Mouse (Mus musculus) forelimb bud, embryonic 11.5 days (tissue): ENCODE measurements around the gene Car5b.

Source experiments
- DNase-seq: peaks from one replicate; pipeline ENCODE4 v3.0.0-alpha.2; 2012; ENCODE audit warnings: low read depth, low spot score

Gene Car5b

GRCm38 (mm10) chrX:164027607-164028289, at the start of gene Car5b:
Gene Car5b (minus strand): TSS chrX:164027997.
- peak; percentile 84 for DNase-seq

DNA sequence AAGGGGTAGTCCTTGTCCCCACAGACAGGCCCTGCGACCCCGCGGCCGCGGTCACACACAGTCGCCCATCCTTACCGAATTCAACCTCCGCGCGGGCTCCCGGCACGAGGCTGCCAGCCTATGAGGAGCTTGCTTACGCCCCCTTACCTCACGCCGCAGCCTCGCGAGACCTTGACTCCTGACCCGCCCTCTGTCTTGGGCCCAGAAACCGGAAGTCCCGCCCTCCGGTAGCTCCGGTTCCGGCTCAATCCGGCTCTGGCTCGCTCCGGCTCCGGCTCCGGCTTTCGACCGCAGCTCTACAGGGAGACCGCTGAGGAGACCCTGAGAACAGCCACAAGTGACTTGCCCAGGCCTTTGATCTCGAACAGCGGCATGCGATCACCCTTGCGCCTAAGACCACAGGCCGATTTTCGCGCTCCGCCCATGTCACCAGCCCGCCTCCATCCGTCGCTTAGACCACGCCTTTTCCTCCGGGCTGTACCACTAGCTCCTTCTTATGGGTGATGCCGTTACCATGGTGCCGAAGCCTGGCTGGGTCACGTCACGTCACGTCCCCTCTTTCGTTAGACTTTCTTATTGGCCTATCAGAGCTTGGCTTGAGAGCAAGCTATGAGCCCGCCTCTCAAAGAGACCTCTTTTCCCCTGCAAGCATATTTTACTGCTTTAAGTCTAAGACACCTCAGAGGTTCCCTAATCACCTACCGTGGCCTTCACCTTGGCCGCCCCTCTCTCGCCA, 48.4 kb upstream of the Car5b start, which contains the start of gene Siah1b:
Gene Siah1b, minus strand, starts transcription at position 454 of the 736 bp plus-strand sequence.
- peak; percentile 92 for DNase-seq

DNA sequence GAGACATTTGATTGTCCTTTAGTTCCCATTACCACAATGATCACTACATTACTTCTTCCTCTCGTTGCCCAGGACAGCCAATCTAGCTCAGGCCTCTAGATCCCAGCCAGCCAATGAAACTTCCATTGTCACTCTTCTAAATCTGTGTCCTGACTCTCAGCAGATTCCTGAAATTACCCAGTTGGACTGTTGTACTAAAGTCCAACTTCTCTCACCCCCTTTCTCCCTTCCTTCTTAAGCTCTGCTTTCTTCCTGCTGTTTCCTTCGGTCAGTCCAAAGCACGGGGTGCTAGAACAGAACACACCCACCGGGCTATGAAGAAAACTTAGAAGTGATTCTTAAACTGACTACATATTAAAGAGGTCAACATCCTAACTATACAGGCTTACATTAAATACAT, 41.2 kb upstream of the Car5b start:
- no peak for DNase-seq

DNA sequence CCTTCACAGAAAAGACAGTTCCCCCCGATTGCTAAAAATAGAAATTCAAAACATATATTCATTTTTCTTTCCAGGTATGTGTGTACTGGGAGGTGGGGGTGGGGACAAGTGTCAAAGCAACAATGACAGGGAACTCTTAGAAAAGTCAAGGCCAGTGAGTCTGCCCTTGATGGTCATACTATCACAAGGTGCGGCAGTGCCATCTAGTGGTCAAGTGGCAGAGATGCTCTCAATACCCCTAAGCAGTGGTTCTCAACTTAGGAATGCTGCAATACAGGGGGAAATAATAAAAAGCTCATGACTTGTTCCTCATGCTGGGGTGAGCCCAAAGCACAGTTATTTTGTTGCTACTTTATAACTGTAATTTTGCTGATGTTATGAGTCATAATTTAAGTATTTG, 38.4 kb upstream of the Car5b start:
- DNase-seq = peak; percentile 76

GRCm38 (mm10) chrX:164059070-164059469, 31.3 kb upstream of the Car5b start:
- DNase-seq = no peak

- DNase-seq = no peak
Observed at GRCm38 (mm10) chrX:164058523-164058922, 30.7 kb upstream of the Car5b start.

DNA sequence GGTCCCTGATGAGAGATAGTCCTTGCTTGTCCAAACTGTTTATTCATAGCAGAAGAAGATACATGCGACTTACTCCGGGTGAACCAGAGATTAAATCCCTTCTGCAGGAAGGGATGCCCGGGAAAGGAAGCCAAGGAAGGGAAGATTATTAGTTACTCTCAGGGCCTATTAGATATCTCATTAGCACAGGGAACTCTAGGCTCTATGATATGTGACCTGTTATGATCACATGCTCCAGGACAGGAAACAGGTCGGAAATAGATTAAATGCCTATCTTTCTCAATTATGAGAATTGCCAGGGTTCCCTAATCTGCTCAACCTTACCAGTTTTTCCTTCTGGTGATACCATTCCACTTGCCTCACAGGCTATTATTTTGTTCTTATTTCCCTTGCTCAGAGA, 27.9 kb upstream of the Car5b start:
- DNase-seq = no peak

DNA sequence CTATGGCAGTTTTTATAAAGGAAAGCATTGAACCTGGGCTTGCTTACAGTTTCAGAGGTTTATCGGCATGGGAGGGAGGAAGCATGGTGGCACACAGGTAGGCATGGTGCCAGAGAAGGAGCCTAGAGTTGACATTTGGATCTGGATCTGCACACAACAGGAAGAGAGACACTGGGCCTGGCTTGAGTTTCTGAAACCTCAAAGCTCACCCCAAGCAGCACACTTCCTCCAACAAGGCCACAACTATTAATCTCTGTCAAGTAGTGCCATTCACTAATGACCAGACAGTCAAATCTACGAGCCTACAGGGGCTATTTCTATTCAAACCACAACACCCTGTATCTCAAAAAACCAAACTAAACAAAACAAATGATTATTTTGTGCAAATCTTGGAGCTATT, 18.9 kb upstream of the Car5b start:
- DNase-seq = no peak

DNA sequence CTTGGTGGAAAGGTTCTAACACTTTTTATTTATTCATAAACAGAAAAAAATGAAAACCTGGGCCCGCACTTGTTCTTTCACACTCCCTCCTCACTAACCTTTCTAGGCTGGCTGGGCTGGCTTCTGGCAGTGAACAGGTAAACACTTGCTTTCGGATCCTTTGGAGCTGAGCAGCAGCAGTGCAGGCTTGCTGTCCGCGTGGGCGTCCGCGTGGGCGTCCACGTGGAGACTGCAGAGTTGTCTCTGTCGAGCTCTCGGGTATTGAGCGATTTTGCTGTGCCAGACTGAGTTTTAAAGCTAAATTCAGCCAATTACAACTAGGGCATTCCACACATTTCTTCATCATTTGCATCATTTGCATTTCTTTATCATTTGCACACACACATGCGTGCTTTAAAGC, 14.3 kb upstream of the Car5b start:
- no peak for DNase-seq

DNA sequence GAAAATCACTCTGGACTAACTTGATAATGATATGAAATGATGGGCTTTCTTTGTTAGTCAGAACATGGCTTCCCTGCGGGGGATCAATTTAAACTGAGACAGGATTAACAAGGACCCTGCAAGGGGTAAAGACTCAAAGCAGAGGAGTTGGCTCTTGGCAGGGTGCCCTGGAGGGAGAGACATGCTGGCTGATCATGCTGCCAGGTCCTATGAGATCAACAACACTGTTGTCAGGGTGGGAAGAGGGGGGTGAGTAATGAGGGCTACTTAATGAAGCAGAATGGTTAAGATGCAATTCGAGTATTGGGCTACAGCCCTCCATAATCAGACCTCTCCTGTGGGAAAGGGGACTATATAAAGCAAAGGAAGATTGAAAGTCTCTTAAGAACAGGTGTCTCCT, 11.1 kb upstream of the Car5b start:
- DNase-seq = no peak

- DNase-seq = no peak
Observed at GRCm38 (mm10) chrX:164035931-164036330, 8.1 kb upstream of the Car5b start.

DNA sequence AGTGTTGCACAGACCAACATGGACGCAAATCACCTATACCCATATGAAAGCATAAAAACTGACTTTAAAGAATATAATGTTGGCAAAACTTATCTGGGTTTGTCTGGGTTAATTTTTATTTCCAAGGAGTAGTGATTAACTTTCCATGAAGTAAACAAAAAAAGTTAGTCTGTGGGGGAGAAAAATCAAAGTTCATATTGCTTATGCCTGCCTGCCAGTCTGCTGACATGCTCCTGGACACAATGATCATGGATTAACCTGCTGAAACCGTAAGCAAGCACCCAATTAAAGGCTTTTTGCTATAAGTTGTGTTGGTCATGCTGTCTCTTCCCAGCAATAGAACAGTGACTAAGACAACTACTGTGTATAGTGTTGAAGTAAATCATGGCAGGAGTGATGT, 7.6 kb upstream of the Car5b start:
- no peak for DNase-seq

GRCm38 (mm10) chrX:164032526-164032925, 4.7 kb upstream of the Car5b start:
- no peak for DNase-seq

DNA sequence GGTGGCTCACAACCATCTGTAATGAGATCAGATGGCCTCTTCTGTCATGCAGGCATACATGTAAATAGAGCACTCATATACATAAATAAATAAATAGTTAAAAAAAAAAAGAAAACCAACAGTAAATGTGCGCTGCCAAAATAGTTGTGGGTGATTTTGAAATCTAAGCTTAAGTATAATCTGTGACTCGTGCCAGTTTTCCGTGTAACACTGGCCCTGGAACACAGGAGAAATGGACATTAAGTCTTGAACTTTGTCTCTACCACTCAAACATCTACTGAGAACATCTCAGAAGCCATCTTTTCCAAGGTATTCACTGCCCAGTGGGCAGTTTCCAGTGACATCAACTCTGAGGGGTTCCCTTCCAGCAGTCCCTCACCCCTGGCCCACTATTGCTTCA, 12.2 kb downstream of the Car5b start:
- no peak for DNase-seq

DNA sequence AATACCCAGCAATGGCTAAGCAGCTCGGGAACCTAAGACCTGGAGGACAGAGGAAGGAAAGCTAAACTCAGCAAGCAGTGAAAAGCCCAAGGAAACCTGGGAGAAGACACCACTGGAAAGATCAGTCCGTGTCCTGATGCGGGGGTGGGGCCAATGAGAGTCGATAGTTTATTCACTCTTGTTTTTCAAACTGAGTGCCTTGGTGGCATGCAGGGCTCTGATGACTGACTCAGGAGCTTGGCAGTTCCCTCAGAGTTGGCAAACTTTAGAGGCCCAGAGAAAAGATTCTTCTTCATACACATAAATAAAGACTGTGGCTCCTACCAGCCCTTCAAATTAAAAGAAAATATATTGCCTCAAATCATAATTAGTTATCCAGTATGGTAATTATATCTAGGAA, 12.8 kb downstream of the Car5b start:
- no peak for DNase-seq

- DNase-seq = no peak
Observed at GRCm38 (mm10) chrX:164013318-164013717, 14.5 kb downstream of the Car5b start.

- peak; percentile 49 for DNase-seq
Observed at GRCm38 (mm10) chrX:164004809-164005208, 23.0 kb downstream of the Car5b start.

DNA sequence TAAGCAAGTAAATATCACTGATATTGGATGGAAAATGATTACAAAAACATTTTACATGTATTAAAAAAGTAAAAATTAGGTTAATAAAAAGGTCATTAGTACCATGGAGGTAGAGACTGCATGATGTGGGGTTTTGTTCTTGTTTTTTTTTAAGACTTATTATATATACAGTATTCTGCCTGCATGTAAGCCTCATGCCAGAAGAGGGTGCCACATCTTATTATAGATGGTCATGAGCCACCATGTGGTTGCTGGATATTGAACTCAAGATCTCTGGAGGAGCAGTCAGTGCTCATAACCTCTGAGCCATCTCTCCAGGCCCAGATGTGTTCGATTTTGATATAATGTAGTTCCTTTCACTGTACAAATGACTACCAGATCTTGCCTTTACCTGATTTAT, 27.9 kb downstream of the Car5b start:
- DNase-seq = no peak

GRCm38 (mm10) chrX:163996754-163997153, 31.0 kb downstream of the Car5b start:
- no peak for DNase-seq

DNA sequence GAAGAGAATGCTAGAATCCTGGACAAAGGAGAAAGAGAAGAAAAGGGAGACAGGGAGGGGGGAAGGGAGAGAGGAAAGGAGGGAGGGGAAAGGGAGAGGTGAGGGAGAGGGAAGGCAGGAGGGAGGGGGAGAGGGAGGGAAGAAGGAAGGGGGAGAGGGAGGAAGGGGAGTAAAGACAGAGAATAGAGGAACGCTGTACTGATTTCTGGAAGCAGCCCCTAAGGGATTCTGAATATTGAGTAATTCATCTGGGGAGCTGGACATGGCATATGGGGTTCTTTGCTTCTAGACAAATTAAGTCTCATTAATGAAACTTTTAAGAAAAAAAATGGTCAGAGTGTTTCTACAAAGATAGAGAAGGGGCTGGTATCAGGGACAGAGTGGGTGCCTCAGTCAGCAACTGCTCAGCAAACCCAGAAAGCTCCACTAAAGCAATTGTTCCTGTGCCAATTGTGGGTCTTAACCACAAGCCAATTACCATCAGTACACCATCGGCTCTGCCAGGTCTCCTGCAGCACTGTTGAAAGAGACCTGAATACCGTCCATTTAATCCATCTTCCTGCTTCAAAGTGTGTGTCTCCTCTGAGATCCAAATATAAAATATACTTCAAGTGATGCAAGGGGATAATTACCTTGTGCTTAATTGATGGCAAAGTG, 40.0 kb downstream of the Car5b start:
- DNase-seq = no peak

GRCm38 (mm10) chrX:163982129-163982528, 45.7 kb downstream of the Car5b start:
- DNase-seq = peak; percentile 28

GRCm38 (mm10) chrX:163981500-163981899, 46.3 kb downstream of the Car5b start:
- DNase-seq = no peak

DNA sequence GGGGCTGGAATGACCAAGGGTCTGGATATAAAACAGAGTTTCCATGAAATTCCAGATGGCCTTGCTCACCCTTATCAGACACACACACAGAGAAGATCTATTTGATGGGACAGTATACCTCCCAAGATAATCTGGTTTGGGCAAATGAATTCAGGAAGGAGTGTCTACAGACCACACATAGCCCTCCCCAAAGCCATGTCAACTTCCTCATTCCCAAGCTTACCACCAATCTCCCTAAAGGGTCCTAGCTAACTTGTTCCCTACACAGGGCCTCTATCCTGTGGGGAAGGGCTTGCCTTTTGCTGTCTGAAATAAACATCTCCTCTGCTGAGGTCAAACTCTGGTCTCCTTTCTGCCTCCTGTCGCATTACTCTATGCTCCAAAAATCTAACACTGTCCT, 46.7 kb downstream of the Car5b start:
- DNase-seq = no peak
